ENCODE assay signal across 19 mouse cellular contexts in the genomic region with DNA sequence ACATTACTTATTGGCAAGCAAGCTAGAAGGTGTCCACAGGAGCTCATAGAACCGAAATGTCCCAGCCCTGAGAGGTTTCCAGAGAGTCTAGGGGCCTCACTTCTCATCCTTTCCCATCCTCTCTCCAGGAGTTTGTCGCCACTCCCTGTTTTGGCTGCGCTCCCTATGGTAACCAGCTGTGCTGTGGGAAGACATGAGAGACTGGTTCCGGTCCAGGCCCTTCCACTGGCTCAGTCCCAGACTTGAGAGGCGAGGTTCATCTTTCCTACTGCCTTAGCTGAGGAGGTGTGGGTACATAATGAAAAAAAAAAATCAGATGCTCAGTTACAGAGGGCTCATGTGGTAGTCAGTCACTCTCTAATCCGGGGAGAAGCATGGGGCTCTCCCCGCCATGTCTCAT. TPM values are rescaled to one million over a fixed set of nuclear protein-coding genes. Genes with fewer than 3 reads are reported as not detected.
A peak's percentile ranks its signal among the peaks of the same experiment; 100 is the strongest.
DNase-seq lines count a peak whose midpoint lies in the region; ATAC-seq and TF ChIP-seq lines count a peak whose summit lies in the region.
"Had no signal": no experiment of that assay in that cellular context is flagged by ENCODE, and none has a peak within 500 bp of the region (broad histone marks: within the 10 kb centered on the region; RNA-seq: fewer than 3 reads in every experiment).

No protein-coding gene starts in this region.

- WGBS in heart, embryonic 10.5 days, result 71% methylated on average over 7 of the region's 7 CpGs
- 69% methylated on average over 7 of the region's 7 CpGs for WGBS in midbrain, postnatal 0 days

- no peak for ATAC-seq in midbrain, postnatal 0 days (ENCODE audit: low FRiP score)
- ATAC-seq: hindbrain, postnatal 0 days had no signal

- peak; percentile 92 for DNase-seq in heart, adult 11 months
- no peak for DNase-seq in heart, embryonic 10.5 days (ENCODE audit: low spot score)
- DNase-seq in brain, adult 2 months (ENCODE audit: low read depth, low spot score), result peak; percentile 81
- DNase-seq in heart, postnatal 4 days, result peak; percentile 62
- DNase-seq in lung, postnatal 4 days, result peak; percentile 44 to 59
- no peak for DNase-seq in cerebellum, postnatal 25 days
- no peak for DNase-seq in midbrain, postnatal 0 days (ENCODE audit: low spot score)
- DNase-seq in cerebellum, adult 9-10 months, result no peak
- DNase-seq: adrenal gland, adult 8-10 months; cerebellum, postnatal 14 days; midbrain, embryonic 14.5 days; retina, postnatal 1 day had no signal

- H3K9ac ChIP-seq in midbrain, postnatal 0 days (replicated peaks; ENCODE audit: low read length, poor library complexity, severe bottlenecking), result no peak overlapping the region
- H3K9ac ChIP-seq: embryonic facial prominence, embryonic 12.5 days; limb, embryonic 15.5 days; neural tube, embryonic 12.5 days; stomach, embryonic 15.5 days had no signal

- H3K9me3 ChIP-seq in heart, embryonic 10.5 days, result no peaks in the 10 kb centered on the region
- no peaks in the 10 kb centered on the region for H3K9me3 ChIP-seq in midbrain, postnatal 0 days (ENCODE audit: low read length)
- H3K9me3 ChIP-seq: embryonic facial prominence, embryonic 12.5 days; limb, embryonic 15.5 days; neural tube, embryonic 12.5 days; stomach, embryonic 15.5 days had no signal

- peaks cover 16% of the 10 kb centered on the region for H3K27me3 ChIP-seq in heart, embryonic 10.5 days (ENCODE audit: insufficient read depth, poor library complexity, severe bottlenecking)
- H3K27me3 ChIP-seq in midbrain, postnatal 0 days (ENCODE audit: insufficient read depth, low read length), result no peaks in the 10 kb centered on the region
- H3K27me3 ChIP-seq: embryonic facial prominence, embryonic 12.5 days; limb, embryonic 15.5 days; neural tube, embryonic 12.5 days; stomach, embryonic 15.5 days had no signal

- no peak for TF ChIP-seq CTCF in midbrain, postnatal 0 days (IDR thresholded peaks at IDR 0.05)

- H3K27ac ChIP-seq in heart, embryonic 10.5 days, result no peak overlapping the region
- no peak overlapping the region for H3K27ac ChIP-seq in midbrain, postnatal 0 days (ENCODE audit: low read depth, low read length)
- H3K27ac ChIP-seq: embryonic facial prominence, embryonic 12.5 days; heart, adult 2 months; hindbrain, postnatal 0 days; limb, embryonic 15.5 days; neural tube, embryonic 12.5 days; stomach, embryonic 15.5 days had no signal

- no peaks in the 10 kb centered on the region for H3K36me3 ChIP-seq in heart, embryonic 10.5 days
- H3K36me3 ChIP-seq in midbrain, postnatal 0 days (ENCODE audit: insufficient read depth, low read length), result no peaks in the 10 kb centered on the region
- H3K36me3 ChIP-seq: embryonic facial prominence, embryonic 12.5 days; limb, embryonic 15.5 days; neural tube, embryonic 12.5 days; stomach, embryonic 15.5 days had no signal

- no peak overlapping the region for H3K4me3 ChIP-seq in heart, embryonic 10.5 days
- H3K4me3 ChIP-seq in midbrain, postnatal 0 days (ENCODE audit: low read depth, low read length), result no peak overlapping the region
- H3K4me3 ChIP-seq: embryonic facial prominence, embryonic 12.5 days; heart, adult 2 months; limb, embryonic 15.5 days; neural tube, embryonic 12.5 days; stomach, embryonic 15.5 days had no signal

- 0 out of 2 replicates have a peak, but pooled peaks cover 3% of the 10 kb centered on the region for H3K4me1 ChIP-seq in heart, embryonic 10.5 days
- no peaks in the 10 kb centered on the region for H3K4me1 ChIP-seq in midbrain, postnatal 0 days (ENCODE audit: insufficient read depth, low read length)
- H3K4me1 ChIP-seq: embryonic facial prominence, embryonic 12.5 days; limb, embryonic 15.5 days; neural tube, embryonic 12.5 days; stomach, embryonic 15.5 days had no signal

- no peak overlapping the region for H3K4me2 ChIP-seq in midbrain, postnatal 0 days (ENCODE audit: low read depth, low read length, poor library complexity, severe bottlenecking)
- H3K4me2 ChIP-seq: embryonic facial prominence, embryonic 12.5 days; limb, embryonic 15.5 days; neural tube, embryonic 12.5 days; stomach, embryonic 15.5 days had no signal

RNA-seq across cellular contexts. Expression of a gene that starts 19.9 kb away (rescaled TPM):
- 0.35 and 0.43 TPM in 2 replicates for polyA plus RNA-seq in heart, embryonic 10.5 days (2016; fragmentation: Nextera tagmentation; extraction: Ambion mirVana)
- total RNA-seq in heart, postnatal 4 days (2021), result under 1 TPM; 0.62 to 0.63 TPM
- total RNA-seq in midbrain, postnatal 0 days (2014; rRNA removed), result 23.0 and 25.4 TPM in 2 replicates
- 10.9 and 11.6 TPM in 2 replicates for polyA plus RNA-seq in midbrain, postnatal 0 days (2015; fragmentation: Nextera tagmentation; extraction: Ambion mirVana)

RNA-seq across cellular contexts. Expression of a gene that starts 53.8 kb away (rescaled TPM):
- 2.2 and 4.1 TPM in 2 replicates for polyA plus RNA-seq in heart, embryonic 10.5 days (2016; fragmentation: Nextera tagmentation; extraction: Ambion mirVana)
- not detected for total RNA-seq in heart, postnatal 4 days (2021)
- total RNA-seq in midbrain, postnatal 0 days (2014; rRNA removed), result not detected in 2 replicates
- 0.49 and 0.96 TPM in 2 replicates for polyA plus RNA-seq in midbrain, postnatal 0 days (2015; fragmentation: Nextera tagmentation; extraction: Ambion mirVana)
- total RNA-seq: adrenal gland, adult 8-10 months; heart, adult 2 months; hindbrain, postnatal 0 days; layer of hippocampus, postnatal 10 days had no signal

Comparison
In these comparisons a context has a peak if more than half of its experiments do, and no peak if none do; other contexts are left out.
1. DNase-seq: peak in heart, adult 11 months (single experiment), brain, adult 2 months (single experiment), heart, postnatal 4 days (single experiment) and lung, postnatal 4 days (2 of 2); none in heart, embryonic 10.5 days (single experiment), cerebellum, postnatal 25 days (0 of 2), midbrain, postnatal 0 days (single experiment) and cerebellum, adult 9-10 months (single experiment).
2. RNA of a gene that starts 19.9 kb away (total RNA-seq): 23.0 to 25.4 TPM in midbrain, postnatal 0 days; 0.62 to 0.63 TPM in heart, postnatal 4 days; every median in the first group is over 10 times any median in the second.